Mouse (Mus musculus) brain, embryonic 14.5 days (tissue): ENCODE measurements around the gene Ino80.

Experiments used
- CTCF ChIP-seq: fragments of 200-500 bp; IDR thresholded peaks from 2 replicates; pipeline ENCODE4 v1.5.1; 2012; ENCODE audit warnings: inconsistent platforms, mild to moderate bottlenecking, moderate library complexity, borderline replicate concordance; ENCODE audit not compliant: insufficient read depth, insufficient read length; ENCODE audit errors: extremely low read depth
- POLR2A ChIP-seq: fragments of 200-500 bp; IDR thresholded peaks from 2 replicates; pipeline ENCODE4 v1.6.1; 2012; ENCODE audit warnings: mild to moderate bottlenecking, inconsistent platforms, borderline replicate concordance; ENCODE audit not compliant: poor library complexity, insufficient read depth, insufficient read length, severe bottlenecking; ENCODE audit errors: extremely low read depth

GRCm38 (mm10) chr2:119463945-119464344, 13.5 kb downstream of the Ino80 start:
- TF ChIP-seq POLR2A (no peak), CTCF (no peak)
